Mouse (Mus musculus) limb, embryonic 15.5 days (tissue): ENCODE data around the gene Adgrf4. TPM values are rescaled to one million over a fixed set of nuclear protein-coding genes. Genes with fewer than 3 reads are reported as not detected.

Experiments
- ATAC-seq: fragments of 200-750 bp; cut with Nextera tagmentation; 2 replicates; pipeline ENCODE4 v1.8.0; 2017; ENCODE audit warnings: low read depth, moderate TSS enrichment; ENCODE audit not compliant: insufficient number of reproducible peaks, low FRiP score, low TSS enrichment
- H3K27ac ChIP-seq: fragments of 300-500 bp; sonication (generic); 2 replicates; pipeline ENCODE4 v1.5.1; 2015; ENCODE audit warnings: moderate library complexity, mild to moderate bottlenecking, inconsistent platforms
- H3K27me3 ChIP-seq: fragments of 300-500 bp; sonication (generic); 2 replicates; pipeline ENCODE4 v1.6.1; 2015; ENCODE audit warnings: inconsistent platforms
- H3K36me3 ChIP-seq: fragments of 300-500 bp; sonication (generic); 2 replicates; pipeline ENCODE4 v1.6.1; 2015; ENCODE audit warnings: inconsistent platforms
- H3K4me1 ChIP-seq: fragments of 300-500 bp; sonication (generic); 2 replicates; pipeline ENCODE4 v1.6.1; 2015; ENCODE audit warnings: inconsistent platforms
- H3K4me2 ChIP-seq: fragments of 300-500 bp; sonication (generic); 2 replicates; pipeline ENCODE4 v1.6.1; 2015; ENCODE audit warnings: mild to moderate bottlenecking, inconsistent platforms
- H3K4me3 ChIP-seq: fragments of 300-500 bp; sonication (generic); 2 replicates; pipeline ENCODE4 v1.5.1; 2015; ENCODE audit warnings: mild to moderate bottlenecking, inconsistent platforms
- H3K9ac ChIP-seq: fragments of 300-500 bp; sonication (generic); 2 replicates; pipeline ENCODE4 v1.6.1; 2015; ENCODE audit warnings: inconsistent platforms
- H3K9me3 ChIP-seq: fragments of 300-500 bp; sonication (generic); 2 replicates; pipeline ENCODE4 v1.6.1; 2016; ENCODE audit warnings: inconsistent platforms
- WGBS: fragments of 180-500 bp; shearing (Covaris S2); methylation state at CpG from one replicate; pipeline ENCODE4 v1.1.7; 2015; 5-methylcytosine and 5-hydroxymethylcytosine counted together
- polyA plus RNA-seq: library from polyadenylated mRNA; unstranded; fragments of >200 nt; fragmentation: Nextera tagmentation; extraction: Ambion mirVana; gene quantifications from 2 replicates; pipeline ENCODE4 v1.2.1, GENCODE M21; 2015

Gene Adgrf4
- polyA plus RNA-seq: 13.3 and 14.4 TPM in 2 replicates

DNA sequence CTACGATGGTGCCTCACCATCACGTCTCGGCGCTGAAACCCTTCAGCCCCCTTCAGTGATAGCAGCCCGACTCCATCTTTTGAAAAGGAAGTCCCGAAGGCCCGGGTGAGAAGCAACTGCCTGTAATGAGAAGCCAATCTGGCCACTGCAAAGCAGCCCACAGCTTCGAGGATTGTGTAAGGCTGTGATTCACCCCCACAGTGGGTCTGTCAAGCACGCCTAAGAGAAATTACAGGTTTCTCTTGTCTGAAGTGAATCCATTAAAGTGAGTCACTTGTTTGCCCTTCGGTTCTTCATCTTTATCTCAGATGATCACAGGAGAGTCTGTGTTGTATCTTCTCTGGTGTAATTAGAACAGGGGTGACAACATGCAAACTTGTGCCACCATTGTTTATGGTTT, at the start of gene Adgrf4:
TSS of gene Adgrf4 (minus strand) at position 149 of the 400 bp plus-strand sequence.
- H3K9ac ChIP-seq: no peak within 1 kb of the TSS
- H3K27ac ChIP-seq: no peak within 1 kb of the TSS
- H3K4me3 ChIP-seq: no peak within 1 kb of the TSS
- H3K4me2 ChIP-seq: no peak within 1 kb of the TSS
- H3K36me3 ChIP-seq: no peaks in the 10 kb centered on the region
- H3K9me3 ChIP-seq: no peaks in the 10 kb centered on the region
- 82% methylated on average over 10 of the region's 10 CpGs for WGBS
- no peak for ATAC-seq
- no peaks in the 10 kb centered on the region for H3K27me3 ChIP-seq
- no peaks in the 10 kb centered on the region for H3K4me1 ChIP-seq

DNA sequence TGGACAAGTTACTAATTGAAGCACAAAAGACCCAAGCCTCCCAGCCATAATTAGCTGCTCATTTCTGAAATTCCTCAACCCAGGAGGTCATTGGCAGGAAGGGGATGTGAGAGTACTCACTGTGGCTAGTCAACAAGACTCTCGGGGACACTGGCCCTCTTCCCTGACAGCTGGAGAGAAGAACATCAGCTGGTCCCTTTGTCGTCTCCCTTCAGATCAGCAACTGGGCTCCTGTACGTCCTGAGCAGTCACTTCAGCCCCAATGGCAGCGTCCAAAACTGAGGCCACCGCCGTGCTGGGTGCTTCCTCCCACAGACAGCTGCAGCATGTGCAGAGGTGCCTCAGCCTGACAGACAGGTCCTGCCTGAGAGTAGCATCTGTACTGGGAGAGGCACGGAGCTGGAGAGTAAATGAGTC, 49.7 kb upstream of the Adgrf4 start, which contains the start of gene Adgrf2:
TSS of gene Adgrf2 (minus strand) at position 379 of the 417 bp plus-strand sequence.
- no peaks in the 10 kb centered on the region for H3K9me3 ChIP-seq
- no peak within 1 kb of the TSS for H3K4me2 ChIP-seq
- H3K4me1 ChIP-seq: no peaks in the 10 kb centered on the region
- no peaks in the 10 kb centered on the region for H3K27me3 ChIP-seq
- no peak within 1 kb of the TSS for H3K9ac ChIP-seq
- no peak within 1 kb of the TSS for H3K27ac ChIP-seq
- H3K36me3 ChIP-seq: no peaks in the 10 kb centered on the region
- no peak within 1 kb of the TSS for H3K4me3 ChIP-seq
- 43% methylated on average over 7 of the region's 7 CpGs for WGBS
- ATAC-seq: no peak

DNA sequence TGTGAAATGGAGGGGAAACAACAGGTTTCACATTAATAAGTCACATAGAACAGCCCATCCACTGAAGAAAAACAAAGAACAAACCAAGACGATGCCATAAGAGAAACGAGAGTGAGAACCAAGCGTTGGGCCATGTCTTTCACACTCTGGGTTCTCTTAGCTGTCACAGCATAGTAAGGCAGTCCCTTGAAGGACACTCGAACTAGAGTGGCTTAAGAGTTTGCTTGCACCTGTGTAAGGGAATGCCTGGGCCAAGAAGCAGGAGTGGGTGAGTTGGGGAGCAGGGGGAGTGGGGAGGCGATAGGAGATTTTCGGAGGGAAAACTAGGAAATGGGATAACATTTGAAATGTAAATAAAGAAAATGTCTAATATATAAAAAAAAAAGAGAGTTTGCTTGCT, 46.7 kb upstream of the Adgrf4 start:
- 86% methylated on average over 6 of the region's 6 CpGs for WGBS
- no peaks in the 10 kb centered on the region for H3K36me3 ChIP-seq
- H3K9ac ChIP-seq: no peak overlapping the region
- H3K4me2 ChIP-seq: no peak overlapping the region
- no peaks in the 10 kb centered on the region for H3K9me3 ChIP-seq
- H3K4me1 ChIP-seq: no peaks in the 10 kb centered on the region
- H3K4me3 ChIP-seq: no peak overlapping the region
- ATAC-seq: no peak
- no peak overlapping the region for H3K27ac ChIP-seq
- no peaks in the 10 kb centered on the region for H3K27me3 ChIP-seq

DNA sequence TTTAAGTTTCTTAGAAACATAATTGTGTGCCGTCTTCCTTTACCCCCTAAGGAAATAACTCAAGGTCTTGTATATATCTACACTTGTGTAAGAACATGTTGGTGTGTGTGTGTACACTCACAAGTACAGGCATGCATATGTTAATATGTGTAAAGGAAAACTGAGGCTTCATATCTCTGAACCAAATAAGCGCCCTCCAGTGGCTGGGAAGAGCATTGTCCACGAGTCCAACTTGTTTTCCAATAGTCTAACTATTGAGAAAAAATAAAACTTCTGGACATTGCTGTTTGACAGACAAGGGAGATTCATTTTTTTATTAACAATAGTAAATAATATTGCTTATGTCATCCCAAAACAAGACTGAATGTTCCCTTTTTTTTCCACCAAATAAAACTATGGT, 25.1 kb upstream of the Adgrf4 start:
- ATAC-seq: no peak
- H3K4me1 ChIP-seq: no peaks in the 10 kb centered on the region
- no peaks in the 10 kb centered on the region for H3K27me3 ChIP-seq
- H3K4me2 ChIP-seq: no peak overlapping the region
- H3K4me3 ChIP-seq: no peak overlapping the region
- no peak overlapping the region for H3K9ac ChIP-seq
- H3K27ac ChIP-seq: no peak overlapping the region
- H3K36me3 ChIP-seq: no peaks in the 10 kb centered on the region
- no peaks in the 10 kb centered on the region for H3K9me3 ChIP-seq
- WGBS: 49% methylated on average over 3 of the region's 3 CpGs

DNA sequence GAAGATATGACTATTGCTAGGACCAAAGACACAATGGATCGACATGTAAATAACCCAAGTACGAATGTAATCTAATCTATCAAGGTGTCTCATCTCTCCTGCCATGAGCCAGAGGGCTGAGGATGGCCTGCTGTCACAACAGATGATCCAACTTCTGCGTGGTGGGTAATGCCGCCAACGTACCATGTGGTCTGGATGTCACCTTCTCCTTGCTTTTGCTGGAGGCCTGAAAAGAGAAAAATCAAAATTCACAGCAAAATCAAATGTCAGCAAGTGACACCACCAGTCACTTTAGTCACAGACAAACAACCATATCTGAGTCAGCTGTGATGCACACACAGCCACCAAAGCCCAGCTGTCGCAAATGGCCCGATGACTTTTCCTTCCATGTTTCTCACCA, 22.9 kb upstream of the Adgrf4 start:
- Histone ChIP-seq H3K27ac (no peak overlapping the region), H3K4me1 (no peaks in the 10 kb centered on the region), H3K9me3 (no peaks in the 10 kb centered on the region), H3K4me3 (no peak overlapping the region), H3K4me2 (no peak overlapping the region), H3K36me3 (no peaks in the 10 kb centered on the region), H3K9ac (no peak overlapping the region), H3K27me3 (no peaks in the 10 kb centered on the region)
- 91% methylated on average over 7 of the region's 7 CpGs for WGBS
- no peak for ATAC-seq

DNA sequence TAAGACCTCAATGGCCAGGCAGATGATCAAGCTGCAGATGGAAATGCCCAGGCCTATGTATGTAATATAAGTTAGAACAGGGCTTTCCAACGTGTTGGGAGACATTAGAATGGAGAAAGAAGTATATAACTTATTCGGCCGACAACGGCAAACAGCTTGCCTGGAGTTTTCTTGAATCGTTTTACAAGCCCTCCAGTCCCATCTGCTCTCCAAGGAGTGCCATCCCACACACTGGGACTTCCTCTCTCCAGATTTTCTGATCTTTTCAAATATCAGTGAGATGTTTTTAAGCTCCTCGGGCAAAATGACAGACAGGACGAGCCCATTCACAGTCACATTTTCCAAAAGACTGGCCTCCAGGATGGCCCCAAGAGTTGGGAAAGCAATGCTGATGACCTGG, 18.6 kb upstream of the Adgrf4 start:
- Histone ChIP-seq H3K36me3 (no peaks in the 10 kb centered on the region), H3K4me2 (no peak overlapping the region), H3K27ac (no peak overlapping the region), H3K27me3 (no peaks in the 10 kb centered on the region), H3K4me1 (no peaks in the 10 kb centered on the region), H3K4me3 (no peak overlapping the region), H3K9ac (no peak overlapping the region), H3K9me3 (no peaks in the 10 kb centered on the region)
- WGBS: 83% methylated on average over 7 of the region's 7 CpGs
- ATAC-seq: no peak

DNA sequence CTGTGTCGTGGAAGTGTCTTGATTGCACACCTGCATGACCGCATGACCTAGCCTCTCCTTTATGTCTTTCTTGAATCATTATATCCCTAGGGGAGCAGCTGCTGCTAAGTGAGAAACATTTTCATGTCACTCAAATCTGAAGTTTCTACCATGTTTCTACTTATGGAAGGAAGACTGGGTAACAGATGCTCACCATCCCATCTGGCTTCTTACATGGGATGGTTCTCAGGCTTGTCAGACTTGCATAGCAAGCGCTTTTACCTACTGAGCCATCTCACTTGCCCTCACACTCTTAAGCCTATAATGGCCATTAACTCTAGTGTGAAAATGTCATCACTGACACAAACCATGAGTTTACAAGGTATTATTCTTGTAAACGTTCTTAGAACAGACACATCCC, 13.5 kb upstream of the Adgrf4 start:
- Histone ChIP-seq H3K4me2 (no peak overlapping the region), H3K36me3 (no peaks in the 10 kb centered on the region), H3K27ac (no peak overlapping the region), H3K4me1 (no peaks in the 10 kb centered on the region), H3K9ac (no peak overlapping the region), H3K9me3 (no peaks in the 10 kb centered on the region), H3K4me3 (no peak overlapping the region), H3K27me3 (no peaks in the 10 kb centered on the region)
- no peak for ATAC-seq
- WGBS: 68% methylated on average over 4 of the region's 4 CpGs

DNA sequence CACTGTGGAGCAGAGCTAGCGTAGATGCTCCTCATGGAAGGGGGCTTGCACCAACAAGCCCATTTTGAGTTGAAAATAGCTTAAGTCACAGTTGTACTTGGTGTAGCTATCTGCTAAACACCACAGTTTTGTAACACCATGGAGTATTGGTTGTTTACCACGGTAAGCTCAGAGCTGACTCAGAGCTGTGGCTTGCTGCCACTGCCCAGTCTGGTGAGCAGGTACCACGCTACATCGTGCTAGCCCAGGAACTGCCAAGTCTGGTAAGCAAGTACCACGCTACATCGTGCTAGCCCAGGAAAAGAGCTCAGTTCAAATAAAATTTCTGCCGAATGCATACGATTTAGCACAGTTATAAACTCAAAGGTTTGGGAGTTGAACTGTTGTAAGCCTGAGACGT, 10.1 kb upstream of the Adgrf4 start:
- H3K27ac ChIP-seq: no peak overlapping the region
- no peaks in the 10 kb centered on the region for H3K36me3 ChIP-seq
- no peak overlapping the region for H3K9ac ChIP-seq
- ATAC-seq: no peak
- H3K9me3 ChIP-seq: no peaks in the 10 kb centered on the region
- 76% methylated on average over 9 of the region's 9 CpGs for WGBS
- no peak overlapping the region for H3K4me3 ChIP-seq
- H3K4me1 ChIP-seq: no peaks in the 10 kb centered on the region
- H3K4me2 ChIP-seq: no peak overlapping the region
- no peaks in the 10 kb centered on the region for H3K27me3 ChIP-seq

DNA sequence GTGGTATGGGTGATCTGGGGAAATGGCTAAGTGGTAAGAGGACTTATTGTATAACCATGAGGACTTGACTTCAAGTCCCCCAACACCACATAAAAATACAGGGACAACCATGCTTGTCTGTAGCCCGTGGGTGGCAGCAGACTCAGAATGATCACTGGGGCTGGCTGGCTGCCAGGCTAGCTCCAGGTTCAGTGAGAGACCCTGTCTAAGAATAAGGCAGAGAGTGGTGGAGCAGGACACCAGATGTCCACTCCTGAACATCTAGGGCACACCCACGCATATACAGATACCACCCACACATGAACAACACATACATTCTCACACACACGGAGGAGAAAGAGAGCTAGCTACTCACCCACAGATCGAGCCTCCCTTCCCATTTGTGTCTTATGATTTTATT, 2.6 kb upstream of the Adgrf4 start:
- Histone ChIP-seq H3K9ac (no peak overlapping the region), H3K4me3 (no peak overlapping the region), H3K9me3 (no peaks in the 10 kb centered on the region), H3K4me1 (no peaks in the 10 kb centered on the region), H3K27ac (no peak overlapping the region), H3K27me3 (no peaks in the 10 kb centered on the region), H3K4me2 (no peak overlapping the region), H3K36me3 (no peaks in the 10 kb centered on the region)
- no peak for ATAC-seq
- 80% methylated on average over 4 of the region's 4 CpGs for WGBS

DNA sequence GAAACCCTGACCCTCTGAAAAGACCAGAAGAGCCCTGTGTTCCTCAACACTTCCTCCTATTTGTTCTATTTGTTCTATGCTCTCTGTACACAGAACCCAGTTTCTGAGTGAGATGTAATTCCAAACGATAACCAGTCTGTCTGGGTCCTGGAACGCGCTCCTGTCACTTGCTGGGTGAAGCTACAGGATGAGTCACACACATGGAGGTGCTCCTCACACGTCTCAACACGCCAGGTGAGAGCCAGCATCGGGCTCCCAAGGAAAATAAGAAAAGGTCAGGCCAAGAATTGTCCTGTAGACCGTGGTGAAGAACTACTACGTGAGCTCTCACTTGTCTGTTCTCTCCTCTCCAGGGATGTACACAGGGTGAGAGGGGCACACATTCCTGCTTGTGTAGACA, 1.6 kb downstream of the Adgrf4 start:
- Histone ChIP-seq H3K27me3 (no peaks in the 10 kb centered on the region), H3K36me3 (no peaks in the 10 kb centered on the region), H3K9ac (no peak overlapping the region), H3K27ac (no peak overlapping the region), H3K4me2 (no peak overlapping the region), H3K9me3 (no peaks in the 10 kb centered on the region), H3K4me1 (no peaks in the 10 kb centered on the region), H3K4me3 (no peak overlapping the region)
- no peak for ATAC-seq
- 81% methylated on average over 8 of the region's 8 CpGs for WGBS

DNA sequence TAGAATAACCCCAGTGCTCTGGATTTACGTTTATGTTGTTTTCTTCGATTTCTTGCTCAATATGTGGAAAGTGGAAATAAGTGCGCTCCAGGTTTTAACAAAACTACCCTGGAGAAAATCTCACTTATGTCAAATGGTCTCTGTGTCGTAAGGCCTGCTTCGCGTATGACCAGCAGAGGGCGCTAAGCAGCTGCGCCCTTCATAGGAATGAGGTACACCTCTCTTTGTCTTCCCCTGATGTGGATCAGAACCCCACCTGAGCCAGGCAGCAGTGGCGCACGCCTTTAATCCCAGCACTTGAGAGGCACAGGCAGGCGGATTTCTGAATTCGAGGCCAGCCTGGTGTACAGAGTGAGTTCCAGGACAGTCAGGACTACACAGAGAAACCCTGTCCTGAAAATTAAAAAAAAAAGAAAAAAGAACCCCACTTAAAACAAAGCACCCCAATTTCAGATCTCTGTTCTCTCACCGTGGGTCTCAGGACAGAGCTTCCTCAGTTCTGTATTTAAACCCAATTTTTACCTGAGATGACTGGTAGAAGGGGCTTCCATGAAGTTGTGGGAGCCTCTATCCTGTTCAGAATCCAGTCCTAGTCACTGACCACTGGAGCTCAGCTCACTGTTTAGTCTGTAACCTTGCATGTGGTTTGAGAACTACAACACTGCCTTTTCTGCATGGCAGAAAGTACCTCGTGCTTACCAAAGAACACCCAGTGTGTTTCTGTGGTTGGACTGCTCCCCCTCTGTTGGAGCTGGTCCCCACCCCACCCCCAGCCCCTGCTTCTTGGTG, 33.3 kb downstream of the Adgrf4 start:
- Histone ChIP-seq H3K4me2 (no peak overlapping the region), H3K27ac (no peak overlapping the region), H3K9me3 (no peaks in the 10 kb centered on the region), H3K4me3 (no peak overlapping the region), H3K36me3 (no peaks in the 10 kb centered on the region), H3K4me1 (no peaks in the 10 kb centered on the region), H3K27me3 (no peaks in the 10 kb centered on the region), H3K9ac (no peak overlapping the region)
- WGBS: 21% methylated on average over 14 of the region's 14 CpGs
- no peak for ATAC-seq

DNA sequence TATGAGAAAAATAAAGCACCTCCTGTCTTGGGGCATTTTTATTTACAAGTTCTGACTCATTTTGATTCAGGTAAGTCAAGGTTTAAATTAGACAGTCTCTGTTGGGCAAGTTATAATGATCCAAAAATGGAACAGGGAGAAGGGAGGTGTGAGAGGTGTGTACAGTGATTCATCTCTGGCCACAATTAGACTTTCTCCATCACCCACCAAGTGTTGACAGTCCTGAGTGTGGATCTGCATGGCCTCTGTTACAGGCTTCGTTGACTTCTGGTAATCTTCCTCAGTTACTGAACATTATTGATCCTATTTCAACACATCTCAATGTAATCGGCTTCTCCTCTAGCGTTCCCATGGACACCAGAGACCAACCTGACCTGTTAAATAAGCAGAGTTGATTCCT, 48.7 kb downstream of the Adgrf4 start:
- Histone ChIP-seq H3K9ac (no peak overlapping the region), H3K27me3 (no peaks in the 10 kb centered on the region), H3K4me3 (no peak overlapping the region), H3K36me3 (no peaks in the 10 kb centered on the region), H3K4me2 (no peak overlapping the region), H3K27ac (no peak overlapping the region), H3K4me1 (no peaks in the 10 kb centered on the region), H3K9me3 (no peaks in the 10 kb centered on the region)
- ATAC-seq: no peak
- WGBS: 90% methylated on average over 3 of the region's 3 CpGs

DNA sequence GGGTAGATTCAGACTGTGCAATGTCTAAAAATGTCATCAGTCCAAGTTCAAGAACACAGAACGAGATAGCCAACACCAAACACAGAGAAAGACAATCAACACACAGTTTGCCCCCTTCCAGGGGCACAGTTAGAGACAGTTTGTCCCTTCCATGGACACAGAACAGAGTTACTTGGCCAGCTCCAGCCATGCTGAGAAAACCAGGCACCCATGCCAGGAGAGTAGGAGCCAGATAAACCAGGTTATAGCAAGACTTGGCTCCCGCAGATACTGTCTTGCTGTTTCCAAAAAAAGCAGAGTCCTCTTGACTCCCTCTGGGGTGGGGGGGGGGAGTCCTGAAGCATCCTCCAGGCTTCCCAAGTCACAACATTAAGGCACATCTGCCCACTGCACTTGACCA, 61.9 kb downstream of the Adgrf4 start:
- 81% methylated on average over 2 of the region's 2 CpGs for WGBS
- Histone ChIP-seq H3K27me3 (no peaks in the 10 kb centered on the region), H3K36me3 (no peaks in the 10 kb centered on the region), H3K4me3 (no peak overlapping the region), H3K4me2 (no peak overlapping the region), H3K9ac (no peak overlapping the region), H3K9me3 (no peaks in the 10 kb centered on the region), H3K4me1 (no peaks in the 10 kb centered on the region), H3K27ac (no peak overlapping the region)
- no peak for ATAC-seq
